7 mouse cellular contexts compared by ENCODE assay signal in the genomic region with DNA sequence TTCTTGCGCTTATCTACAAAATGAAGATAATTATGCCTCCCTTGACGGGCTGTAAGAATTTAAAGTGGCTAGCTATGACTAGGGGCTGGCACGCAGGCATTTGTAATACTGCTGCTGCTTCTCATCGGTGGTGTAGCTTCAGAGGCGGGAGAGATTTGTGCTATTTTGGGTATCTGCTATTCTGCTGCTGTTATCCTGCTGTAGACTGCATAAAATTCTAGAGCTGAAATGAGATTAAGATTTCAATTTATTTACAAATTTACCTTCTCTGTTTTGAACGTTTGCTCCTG. TPM values are rescaled to one million over a fixed set of nuclear protein-coding genes. Genes with fewer than 3 reads are reported as not detected.
A peak's percentile ranks its signal among the peaks of the same experiment; 100 is the strongest.
DNase-seq lines count a peak whose midpoint lies in the region; ATAC-seq lines count a peak whose summit lies in the region.

No protein-coding gene starts in this region.

- H3K4me3 ChIP-seq in megakaryocyte, embryonic 14.5 days (replicated peaks): peak overlapping the region; percentile 98
- H3K4me3 ChIP-seq in forebrain, embryonic 16.5 days (replicated peaks; ENCODE audit: low read length): peak overlapping the region; percentile 86
- H3K4me3 ChIP-seq in limb, embryonic 15.5 days: peak overlapping the region; percentile 93

- peak overlapping the region; percentile 83 for H3K4me2 ChIP-seq in forebrain, embryonic 16.5 days (ENCODE audit: low read length)
- H3K4me2 ChIP-seq in limb, embryonic 15.5 days: peak overlapping the region; percentile 90

- peaks cover 21% of the 10 kb centered on the region for H3K27me3 ChIP-seq in megakaryocyte, embryonic 14.5 days (replicated peaks)
- no peaks in the 10 kb centered on the region for H3K27me3 ChIP-seq in forebrain, embryonic 16.5 days (replicated peaks; ENCODE audit: control insufficient read depth, insufficient read depth, low read length)
- no peaks in the 10 kb centered on the region for H3K27me3 ChIP-seq in limb, embryonic 15.5 days

- no peak for ATAC-seq in megakaryocyte, adult 5-6 weeks (ENCODE audit: poor library complexity, severe bottlenecking)
- ATAC-seq in forebrain, embryonic 16.5 days: no peak
- no peak for ATAC-seq in limb, embryonic 15.5 days (ENCODE audit: insufficient number of reproducible peaks, low FRiP score, low TSS enrichment, low read depth)
- ATAC-seq in activated CD4-positive, CD25-positive, alpha-beta regulatory T cell, adult 4 months: no peak

- peak overlapping the region; percentile 90 for H3K9ac ChIP-seq in forebrain, embryonic 16.5 days (replicated peaks; ENCODE audit: low read depth, low read length)
- peak overlapping the region; percentile 87 for H3K9ac ChIP-seq in limb, embryonic 15.5 days

- peaks cover 5% of the 10 kb centered on the region; the same call in 1 of the 2 replicates for H3K9me3 ChIP-seq in megakaryocyte, embryonic 14.5 days
- H3K9me3 ChIP-seq in forebrain, embryonic 16.5 days (ENCODE audit: control insufficient read depth, low read length): no peaks in the 10 kb centered on the region
- no peaks in the 10 kb centered on the region for H3K9me3 ChIP-seq in limb, embryonic 15.5 days

- no peak for DNase-seq in gastrocnemius, postnatal 4 days (ENCODE audit: low spot score in 2 of 2)
- DNase-seq in layer of hippocampus, adult 8-10 months (ENCODE audit: low spot score in 2 of 2): no peak

- 26% methylated on average over 6 of the region's 6 CpGs for WGBS in forebrain, embryonic 16.5 days
- 58% methylated on average over 6 of the region's 6 CpGs for WGBS in limb, embryonic 15.5 days

- H3K4me1 ChIP-seq in megakaryocyte, embryonic 14.5 days: peaks cover 26% of the 10 kb centered on the region
- H3K4me1 ChIP-seq in forebrain, embryonic 16.5 days (replicated peaks; ENCODE audit: control insufficient read depth, insufficient read depth, low read length): peaks cover 19% of the 10 kb centered on the region
- H3K4me1 ChIP-seq in limb, embryonic 15.5 days: peaks cover 12% of the 10 kb centered on the region

- H3K36me3 ChIP-seq in megakaryocyte, embryonic 14.5 days (replicated peaks; ENCODE audit: low read length): no peaks in the 10 kb centered on the region
- no peaks in the 10 kb centered on the region for H3K36me3 ChIP-seq in forebrain, embryonic 16.5 days (ENCODE audit: control insufficient read depth, insufficient read depth)
- H3K36me3 ChIP-seq in limb, embryonic 15.5 days: no peaks in the 10 kb centered on the region

- H3K27ac ChIP-seq in forebrain, embryonic 16.5 days (ENCODE audit: low read length): peak overlapping the region; percentile 94; the same call in 1 of the 2 replicates
- no peak overlapping the region for H3K27ac ChIP-seq in limb, embryonic 15.5 days

RNA-seq across cellular contexts. Expression of a gene that starts 1.1 kb away (rescaled TPM):
- 5.3 and 6.3 TPM in 2 replicates for polyA plus RNA-seq in megakaryocyte, embryonic 14.5 days (2012; ENCODE audit: insufficient read depth, low replicate concordance)
- 34.9 and 36.0 TPM in 2 replicates for total RNA-seq in megakaryocyte, adult 5-6 weeks (2015)
- total RNA-seq in megakaryocyte, adult 5-6 weeks (2017): 38.5 and 42.2 TPM in 2 replicates
- polyA plus RNA-seq in forebrain, embryonic 16.5 days (2015; fragmentation: Nextera tagmentation; extraction: Ambion mirVana): 30.0 and 33.4 TPM in 2 replicates
- polyA plus RNA-seq in limb, embryonic 15.5 days (2015; fragmentation: Nextera tagmentation; extraction: Ambion mirVana): 10.3 and 10.4 TPM in 2 replicates
- 10 to 100 TPM in 1 of 2 experiments, 1 to 10 TPM in 1; 9.0 to 11.2 TPM for total RNA-seq in gastrocnemius, postnatal 4 days (2021)
- 100 to 1,000 TPM; 112 to 157 (median 131) TPM for total RNA-seq in layer of hippocampus, adult 8-10 months (2022)
- polyA plus RNA-seq in activated CD4-positive, CD25-positive, alpha-beta regulatory T cell, adult 4 months (2017; shearing (Covaris generic)): 10 to 100 TPM; 51.0 to 56.7 TPM

RNA-seq across cellular contexts. Expression of a gene that starts 48.5 kb away (rescaled TPM):
- 0.04 TPM in 1 of 2 replicates, not detected in the other for polyA plus RNA-seq in megakaryocyte, embryonic 14.5 days (2012; ENCODE audit: insufficient read depth, low replicate concordance)
- total RNA-seq in megakaryocyte, adult 5-6 weeks (2015): 0.21 and 0.91 TPM in 2 replicates
- 0.49 and 0.51 TPM in 2 replicates for total RNA-seq in megakaryocyte, adult 5-6 weeks (2017)
- 27.7 and 29.5 TPM in 2 replicates for polyA plus RNA-seq in forebrain, embryonic 16.5 days (2015; fragmentation: Nextera tagmentation; extraction: Ambion mirVana)
- 0.22 and 0.37 TPM in 2 replicates for polyA plus RNA-seq in limb, embryonic 15.5 days (2015; fragmentation: Nextera tagmentation; extraction: Ambion mirVana)
- under 1 TPM; 0.23 to 0.27 TPM for total RNA-seq in gastrocnemius, postnatal 4 days (2021)
- 10 to 100 TPM; 27.6 to 32.5 (median 30.3) TPM for total RNA-seq in layer of hippocampus, adult 8-10 months (2022)
- polyA plus RNA-seq in activated CD4-positive, CD25-positive, alpha-beta regulatory T cell, adult 4 months (2017; shearing (Covaris generic)): 1 to 10 TPM; 1.3 to 1.4 TPM

RNA-seq across cellular contexts. Expression of a gene that starts 57.5 kb away (rescaled TPM):
- polyA plus RNA-seq in megakaryocyte, embryonic 14.5 days (2012; ENCODE audit: insufficient read depth, low replicate concordance): 35.2 and 80.6 TPM in 2 replicates
- total RNA-seq in megakaryocyte, adult 5-6 weeks (2015): 113 and 119 TPM in 2 replicates
- 133 and 138 TPM in 2 replicates for total RNA-seq in megakaryocyte, adult 5-6 weeks (2017)
- 11.3 TPM in 2 replicates for polyA plus RNA-seq in forebrain, embryonic 16.5 days (2015; fragmentation: Nextera tagmentation; extraction: Ambion mirVana)
- 7.8 and 9.4 TPM in 2 replicates for polyA plus RNA-seq in limb, embryonic 15.5 days (2015; fragmentation: Nextera tagmentation; extraction: Ambion mirVana)
- 10 to 100 TPM; 29.5 to 33.4 TPM for total RNA-seq in gastrocnemius, postnatal 4 days (2021)
- total RNA-seq in layer of hippocampus, adult 8-10 months (2022): 10 to 100 TPM; 87.9 to 97.5 (median 92.1) TPM
- polyA plus RNA-seq in activated CD4-positive, CD25-positive, alpha-beta regulatory T cell, adult 4 months (2017; shearing (Covaris generic)): 10 to 100 TPM; 12.8 to 20.7 TPM

Comparison
In these comparisons a context has a peak if more than half of its experiments do, and no peak if none do; other contexts are left out.
1. RNA of a gene that starts 48.5 kb away (polyA plus RNA-seq): 27.7 to 29.5 TPM in forebrain, embryonic 16.5 days; 1.3 to 1.4 TPM in activated CD4-positive, CD25-positive, alpha-beta regulatory T cell, adult 4 months, 0.22 to 0.37 TPM in limb, embryonic 15.5 days and 0.04 TPM in megakaryocyte, embryonic 14.5 days; every median in the first group is over 10 times any median in the second.
2. Peak in every context shown above with its lines, with median percentiles within 50 percentile points of each other: H3K4me3 ChIP-seq.